Mouse (Mus musculus): ENCODE results near the gene En1.

DNA sequence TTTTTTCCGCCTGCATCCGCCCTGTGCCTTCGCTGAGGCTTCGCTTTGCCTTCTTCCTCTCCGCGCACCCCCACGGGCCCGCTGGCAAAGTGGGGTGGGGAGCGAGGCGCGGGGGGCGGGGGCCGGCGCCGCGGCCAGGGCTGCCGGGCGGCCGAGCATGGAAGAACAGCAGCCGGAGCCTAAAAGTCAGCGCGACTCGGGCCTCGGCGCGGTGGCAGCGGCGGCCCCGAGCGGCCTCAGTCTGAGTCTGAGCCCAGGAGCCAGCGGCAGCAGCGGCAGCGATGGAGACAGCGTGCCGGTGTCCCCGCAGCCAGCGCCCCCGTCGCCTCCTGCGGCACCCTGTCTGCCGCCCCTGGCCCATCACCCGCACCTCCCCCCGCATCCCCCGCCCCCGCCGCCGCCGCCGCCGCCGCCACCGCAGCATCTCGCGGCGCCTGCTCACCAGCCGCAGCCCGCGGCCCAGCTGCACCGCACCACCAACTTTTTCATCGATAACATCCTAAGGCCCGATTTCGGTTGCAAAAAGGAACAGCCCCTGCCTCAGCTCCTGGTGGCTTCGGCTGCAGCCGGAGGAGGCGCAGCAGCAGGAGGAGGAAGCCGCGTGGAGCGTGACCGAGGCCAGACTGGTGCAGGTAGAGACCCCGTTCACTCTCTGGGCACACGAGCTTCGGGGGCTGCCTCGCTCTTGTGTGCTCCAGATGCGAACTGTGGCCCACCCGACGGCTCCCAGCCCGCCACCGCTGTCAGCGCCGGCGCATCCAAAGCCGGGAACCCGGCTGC is 848 bp downstream of the En1 start:
- TF ChIP-seq CTCF (IDR thresholded peaks at IDR 0.05; ENCODE audit: control insufficient read depth, insufficient read depth, low read length): no peak
- no peak for TF ChIP-seq POLR2A (IDR thresholded peaks at IDR 0.05; ENCODE audit: borderline replicate concordance, control insufficient read depth, low read depth, low read length)
